In the genomic region with DNA sequence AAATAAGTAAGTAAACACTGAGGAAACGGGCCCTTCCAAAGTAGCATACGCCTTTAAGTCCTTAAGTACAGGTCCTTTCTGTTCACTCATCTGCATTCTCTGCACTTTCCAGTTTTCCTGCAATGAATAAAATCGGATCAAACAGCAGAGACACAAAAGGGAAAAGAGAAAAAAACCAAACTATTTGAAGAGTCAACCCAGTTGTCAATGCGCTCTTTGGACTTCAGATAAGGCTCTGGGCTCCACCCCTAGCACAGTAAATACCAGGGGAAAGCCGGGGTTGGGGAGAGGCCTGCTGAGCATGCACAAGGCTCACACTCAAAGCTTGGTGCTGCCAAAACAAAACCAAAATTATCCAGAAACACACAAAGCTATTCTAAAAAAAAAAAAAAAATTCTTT, we compare ENCODE assay signal across 8 mouse cellular contexts. TPM values are rescaled to one million over a fixed set of nuclear protein-coding genes. Genes with fewer than 3 reads are reported as not detected.
DNase-seq lines count a peak whose midpoint lies in the region; ATAC-seq and TF ChIP-seq lines count a peak whose summit lies in the region.
"Had no signal": no experiment of that assay in that cellular context is flagged by ENCODE, and none has a peak within 500 bp of the region (broad histone marks: within the 10 kb centered on the region; RNA-seq: fewer than 3 reads in every experiment).

No protein-coding gene starts in this region.

- peak overlapping the region; percentile 78 for H3K27ac ChIP-seq in embryonic facial prominence, embryonic 14.5 days (replicated peaks; ENCODE audit: low read depth, low read length)
- H3K27ac ChIP-seq in hindbrain, postnatal 0 days: peak overlapping the region; percentile 95
- H3K27ac ChIP-seq in midbrain, embryonic 12.5 days (replicated peaks): peak overlapping the region; percentile 88

- no peak for ATAC-seq in embryonic facial prominence, embryonic 14.5 days (ENCODE audit: low read depth)
- peak; percentile 34; the same call in 1 of the 2 replicates for ATAC-seq in hindbrain, postnatal 0 days
- no peak for ATAC-seq in midbrain, embryonic 12.5 days (ENCODE audit: low FRiP score, low read depth)
- ATAC-seq in megakaryocyte progenitor cell, adult 5-6 weeks (replicated peaks; ENCODE audit: poor library complexity): no peak
- ATAC-seq: Patski had no signal

- peak overlapping the region; percentile 32; the same call in 1 of the 2 replicates for H3K4me2 ChIP-seq in embryonic facial prominence, embryonic 14.5 days (ENCODE audit: low read depth, low read length)
- H3K4me2 ChIP-seq in hindbrain, postnatal 0 days (ENCODE audit: low read depth, low read length): no peak overlapping the region
- H3K4me2 ChIP-seq in midbrain, embryonic 12.5 days (replicated peaks): no peak overlapping the region

- 60% methylated on average over 5 of the region's 5 CpGs for WGBS in embryonic facial prominence, embryonic 14.5 days
- 49% methylated on average over 5 of the region's 5 CpGs for WGBS in hindbrain, postnatal 0 days
- WGBS in midbrain, embryonic 12.5 days: 53% methylated on average over 5 of the region's 5 CpGs

- no peaks in the 10 kb centered on the region for H3K27me3 ChIP-seq in embryonic facial prominence, embryonic 14.5 days (replicated peaks; ENCODE audit: control insufficient read depth, insufficient read depth, low read length)
- H3K27me3 ChIP-seq in hindbrain, postnatal 0 days (ENCODE audit: insufficient read depth, low read length): no peaks in the 10 kb centered on the region
- H3K27me3 ChIP-seq in midbrain, embryonic 12.5 days: no peaks in the 10 kb centered on the region
- H3K27me3 ChIP-seq: Patski had no signal

- H3K9ac ChIP-seq in embryonic facial prominence, embryonic 14.5 days (ENCODE audit: low read depth, low read length): no peak overlapping the region
- H3K9ac ChIP-seq in hindbrain, postnatal 0 days (replicated peaks; ENCODE audit: low read length): 0 out of 2 replicates have a peak overlapping the region, but pooled peaks have one; percentile 28
- no peak overlapping the region for H3K9ac ChIP-seq in midbrain, embryonic 12.5 days (replicated peaks)

- peak; percentile 51 for DNase-seq in brain, embryonic 14.5 days (ENCODE audit: low read depth)
- DNase-seq in embryonic facial prominence, embryonic 14.5 days (ENCODE audit: low spot score): peak; percentile 11
- peak; percentile 13 for DNase-seq in hindbrain, postnatal 0 days (ENCODE audit: low spot score)
- no peak for DNase-seq in adipocyte (ENCODE audit: low spot score)
- DNase-seq in gastrocnemius, postnatal 25 days: no peak

- H3K4me3 ChIP-seq in embryonic facial prominence, embryonic 14.5 days (ENCODE audit: low read depth, low read length): no peak overlapping the region
- H3K4me3 ChIP-seq in hindbrain, postnatal 0 days (ENCODE audit: low read length): no peak overlapping the region
- H3K4me3 ChIP-seq in midbrain, embryonic 12.5 days: no peak overlapping the region

- no peaks in the 10 kb centered on the region for H3K9me3 ChIP-seq in embryonic facial prominence, embryonic 14.5 days (ENCODE audit: control insufficient read depth, low read length)
- H3K9me3 ChIP-seq in hindbrain, postnatal 0 days (ENCODE audit: low read length): no peaks in the 10 kb centered on the region
- H3K9me3 ChIP-seq in midbrain, embryonic 12.5 days: no peaks in the 10 kb centered on the region

- no peak for TF ChIP-seq CTCF in brain, embryonic 14.5 days (IDR thresholded peaks at IDR 0.05; ENCODE audit: borderline replicate concordance, extremely low read depth, insufficient read depth, insufficient read length)
- TF ChIP-seq CTCF in hindbrain, postnatal 0 days (IDR thresholded peaks at IDR 0.05; ENCODE audit: low read depth): no peak

- H3K4me1 ChIP-seq in embryonic facial prominence, embryonic 14.5 days (ENCODE audit: control insufficient read depth, insufficient read depth, low read length): peaks cover 9% of the 10 kb centered on the region; the same call in 1 of the 2 replicates
- H3K4me1 ChIP-seq in hindbrain, postnatal 0 days (ENCODE audit: insufficient read depth, low read length): peaks cover 8% of the 10 kb centered on the region; the same call in 1 of the 2 replicates
- H3K4me1 ChIP-seq in midbrain, embryonic 12.5 days: peaks cover 14% of the 10 kb centered on the region

- TF ChIP-seq POLR2A in brain, embryonic 14.5 days (IDR thresholded peaks at IDR 0.05; ENCODE audit: borderline replicate concordance, extremely low read depth, insufficient read depth, insufficient read length, poor library complexity, severe bottlenecking): no peak

- peaks cover 21% of the 10 kb centered on the region; the same call in 1 of the 2 replicates for H3K36me3 ChIP-seq in embryonic facial prominence, embryonic 14.5 days (ENCODE audit: control insufficient read depth, insufficient read depth, low read length)
- no peaks in the 10 kb centered on the region; the same call in 1 of the 2 replicates for H3K36me3 ChIP-seq in hindbrain, postnatal 0 days (ENCODE audit: insufficient read depth, low read length)
- H3K36me3 ChIP-seq in midbrain, embryonic 12.5 days: peaks cover 4% of the 10 kb centered on the region; the same call in 1 of the 2 replicates

RNA-seq across cellular contexts. Expression of gene Coa4, which starts 18.1 kb away (rescaled TPM):
- 14.1 and 15.3 TPM in 2 replicates for polyA plus RNA-seq in brain, embryonic 14.5 days (2012; rRNA removed)
- 17.6 and 22.1 TPM in 2 replicates for polyA plus RNA-seq in embryonic facial prominence, embryonic 14.5 days (2014; fragmentation: Nextera tagmentation; extraction: Ambion mirVana)
- 2.8 and 7.6 TPM in 2 replicates for total RNA-seq in hindbrain, postnatal 0 days (2014; rRNA removed)
- polyA plus RNA-seq in hindbrain, postnatal 0 days (2015; fragmentation: Nextera tagmentation; extraction: Ambion mirVana): 4.9 and 6.2 TPM in 2 replicates
- 15.6 and 17.8 TPM in 2 replicates for polyA plus RNA-seq in midbrain, embryonic 12.5 days (2016; fragmentation: Nextera tagmentation; extraction: Ambion mirVana)
- 10.7 and 21.3 TPM in 2 replicates for total RNA-seq in megakaryocyte progenitor cell, adult 5-6 weeks (2015)
- 11.6 and 13.0 TPM in 2 replicates for total RNA-seq in megakaryocyte progenitor cell, adult 5-6 weeks (2017)
- 10 to 100 TPM in 1 of 2 experiments, 1 to 10 TPM in 1; 8.1 to 13.0 TPM for total RNA-seq in gastrocnemius, postnatal 25 days (2021)

RNA-seq across cellular contexts. Expression of gene Dnajb13, which starts 40.2 kb away (rescaled TPM):
- polyA plus RNA-seq in brain, embryonic 14.5 days (2012; rRNA removed): 4.6 and 7.0 TPM in 2 replicates
- polyA plus RNA-seq in embryonic facial prominence, embryonic 14.5 days (2014; fragmentation: Nextera tagmentation; extraction: Ambion mirVana): 3.0 and 4.7 TPM in 2 replicates
- total RNA-seq in hindbrain, postnatal 0 days (2014; rRNA removed): 3.9 and 7.1 TPM in 2 replicates
- polyA plus RNA-seq in hindbrain, postnatal 0 days (2015; fragmentation: Nextera tagmentation; extraction: Ambion mirVana): 6.4 and 7.2 TPM in 2 replicates
- 0.37 and 0.93 TPM in 2 replicates for polyA plus RNA-seq in midbrain, embryonic 12.5 days (2016; fragmentation: Nextera tagmentation; extraction: Ambion mirVana)
- not detected in 2 replicates for total RNA-seq in megakaryocyte progenitor cell, adult 5-6 weeks (2015)
- 0.17 TPM in 1 of 2 replicates, not detected in the other for total RNA-seq in megakaryocyte progenitor cell, adult 5-6 weeks (2017)
- not detected for total RNA-seq in gastrocnemius, postnatal 25 days (2021)

RNA-seq across cellular contexts. Expression of gene Rab6a, which starts 52.3 kb away (rescaled TPM):
- 137 and 166 TPM in 2 replicates for polyA plus RNA-seq in brain, embryonic 14.5 days (2012; rRNA removed)
- polyA plus RNA-seq in embryonic facial prominence, embryonic 14.5 days (2014; fragmentation: Nextera tagmentation; extraction: Ambion mirVana): 130 and 136 TPM in 2 replicates
- 241 and 270 TPM in 2 replicates for total RNA-seq in hindbrain, postnatal 0 days (2014; rRNA removed)
- 323 and 336 TPM in 2 replicates for polyA plus RNA-seq in hindbrain, postnatal 0 days (2015; fragmentation: Nextera tagmentation; extraction: Ambion mirVana)
- 162 and 179 TPM in 2 replicates for polyA plus RNA-seq in midbrain, embryonic 12.5 days (2016; fragmentation: Nextera tagmentation; extraction: Ambion mirVana)
- 74.1 and 84.7 TPM in 2 replicates for total RNA-seq in megakaryocyte progenitor cell, adult 5-6 weeks (2015)
- total RNA-seq in megakaryocyte progenitor cell, adult 5-6 weeks (2017): 61.0 and 61.8 TPM in 2 replicates
- 10 to 100 TPM; 52.0 to 52.7 TPM for total RNA-seq in gastrocnemius, postnatal 25 days (2021)

RNA-seq across cellular contexts. Expression of gene Mrpl48, which starts 53.2 kb away (rescaled TPM):
- polyA plus RNA-seq in brain, embryonic 14.5 days (2012; rRNA removed): 36.9 and 41.1 TPM in 2 replicates
- 82.1 and 84.5 TPM in 2 replicates for polyA plus RNA-seq in embryonic facial prominence, embryonic 14.5 days (2014; fragmentation: Nextera tagmentation; extraction: Ambion mirVana)
- 26.8 and 29.8 TPM in 2 replicates for total RNA-seq in hindbrain, postnatal 0 days (2014; rRNA removed)
- 97.5 and 100 TPM in 2 replicates for polyA plus RNA-seq in hindbrain, postnatal 0 days (2015; fragmentation: Nextera tagmentation; extraction: Ambion mirVana)
- 67.7 and 69.4 TPM in 2 replicates for polyA plus RNA-seq in midbrain, embryonic 12.5 days (2016; fragmentation: Nextera tagmentation; extraction: Ambion mirVana)
- 60.1 and 76.3 TPM in 2 replicates for total RNA-seq in megakaryocyte progenitor cell, adult 5-6 weeks (2015)
- total RNA-seq in megakaryocyte progenitor cell, adult 5-6 weeks (2017): 91.0 and 99.4 TPM in 2 replicates
- 10 to 100 TPM; 57.9 to 58.4 TPM for total RNA-seq in gastrocnemius, postnatal 25 days (2021)

Comparison
In these comparisons a context has a peak if more than half of its experiments do, and no peak if none do; other contexts are left out.
1. DNase-seq: peak in brain, embryonic 14.5 days (single experiment), embryonic facial prominence, embryonic 14.5 days (single experiment) and hindbrain, postnatal 0 days (single experiment); none in adipocyte (single experiment) and gastrocnemius, postnatal 25 days (single experiment).
2. Peak in every context shown above with its lines, with median percentiles within 50 percentile points of each other: H3K27ac ChIP-seq.